ENCODE assay signal across 8 mouse cellular contexts in genomic region chr1:133660466-133661202, GRCm38 (mm10). TPM values are rescaled to one million over a fixed set of nuclear protein-coding genes. Genes with fewer than 3 reads are reported as not detected.
DNase-seq lines count a peak whose midpoint lies in the region; ATAC-seq and TF ChIP-seq lines count a peak whose summit lies in the region.

TSS of gene Zbed6 (minus strand) at chr1:133660885.

- peak; percentile 87 for DNase-seq in NIH3T3 (ENCODE audit: low read depth)
- DNase-seq in cerebellum, adult 2 months: peak; percentile 30 to 63
- peak; percentile 84 for DNase-seq in forebrain, postnatal 0 days
- DNase-seq in layer of hippocampus, adult 9-11 months: peak; percentile 68
- peak; percentile 82 for DNase-seq in lung, postnatal 14 days
- peak; percentile 71 for DNase-seq in retina, embryonic 14.5 days (ENCODE audit: low spot score)
- DNase-seq in urinary bladder, adult 2 months (ENCODE audit: low spot score): peak; percentile 60

- TF ChIP-seq POLR2A in cerebellum, adult 2 months (IDR thresholded peaks at IDR 0.05; ENCODE audit: borderline replicate concordance, insufficient read depth, low read length): no peak

- H3K9ac ChIP-seq in forebrain, postnatal 0 days: peak within 1 kb of the TSS; percentile 79

- H3K9me3 ChIP-seq in forebrain, postnatal 0 days (ENCODE audit: low read length): no peaks in the 10 kb centered on the region

- peak within 1 kb of the TSS; percentile 95 for H3K4me3 ChIP-seq in cerebellum, adult 2 months (replicated peaks; ENCODE audit: insufficient read depth, low read depth, low read length)
- peak within 1 kb of the TSS; percentile 91 for H3K4me3 ChIP-seq in forebrain, postnatal 0 days (ENCODE audit: low read depth, low read length)

- H3K4me1 ChIP-seq in cerebellum, adult 2 months (ENCODE audit: control insufficient read depth, insufficient read depth, low read length): peaks cover 7% of the 10 kb centered on the region; the same call in 1 of the 2 replicates
- H3K4me1 ChIP-seq in forebrain, postnatal 0 days (ENCODE audit: insufficient read depth): peaks cover 27% of the 10 kb centered on the region

- ATAC-seq in forebrain, postnatal 0 days: peak; percentile 85
- peak; percentile 31 to 43; a peak in 2 of 4 replicates for ATAC-seq in hematopoietic stem cell, adult 5-6 weeks (replicated peaks in 1 of 2; ENCODE audit: insufficient read depth in 1 of 2, low FRiP score in 2 of 2, low TSS enrichment in 1 of 2, low read depth in 1 of 2, poor library complexity in 2 of 2, severe bottlenecking in 2 of 2)

- H3K27me3 ChIP-seq in cerebellum, adult 2 months (ENCODE audit: control insufficient read depth, insufficient read depth, low read length): no peaks in the 10 kb centered on the region
- H3K27me3 ChIP-seq in forebrain, postnatal 0 days (ENCODE audit: insufficient read depth, low read length): no peaks in the 10 kb centered on the region

- peak within 1 kb of the TSS; percentile 67; the same call in 1 of the 2 replicates for H3K27ac ChIP-seq in cerebellum, adult 2 months (ENCODE audit: insufficient read depth, low read length)
- H3K27ac ChIP-seq in forebrain, postnatal 0 days (ENCODE audit: low read depth, low read length): peak within 1 kb of the TSS; percentile 96

- 1% methylated on average over 41 of the region's 41 CpGs for WGBS in cerebellum, adult 2 months
- WGBS in forebrain, postnatal 0 days: under 1% methylated on average over 39 of the region's 41 CpGs

- no peak for TF ChIP-seq CTCF in cerebellum, adult 2 months (IDR thresholded peaks at IDR 0.05; ENCODE audit: borderline replicate concordance, insufficient read depth, low read depth, low read length)
- TF ChIP-seq CTCF in forebrain, postnatal 0 days (IDR thresholded peaks at IDR 0.05; ENCODE audit: low read depth): no peak

- peak within 1 kb of the TSS; percentile 95 for H3K4me2 ChIP-seq in forebrain, postnatal 0 days (ENCODE audit: low read depth)

- peaks cover 11% of the 10 kb centered on the region; the same call in 1 of the 2 replicates for H3K36me3 ChIP-seq in forebrain, postnatal 0 days (ENCODE audit: insufficient read depth)

RNA-seq across cellular contexts. Expression of gene Zbed6, which starts in this region (rescaled TPM):
- 5.5 and 6.2 TPM in 2 replicates for polyA plus RNA-seq in cerebellum, adult 2 months (2012; rRNA removed)
- 5.7 and 6.4 TPM in 2 replicates for total RNA-seq in forebrain, postnatal 0 days (2014; rRNA removed)
- not detected in 2 replicates for polyA plus RNA-seq in forebrain, postnatal 0 days (2015; fragmentation: Nextera tagmentation; extraction: Ambion mirVana)
- 19.5 and 28.8 TPM in 2 replicates for total RNA-seq in hematopoietic stem cell, adult 5-6 weeks (2017)
- polyA plus RNA-seq in urinary bladder, adult 2 months (2012; rRNA removed): 0.59 and 4.8 TPM in 2 replicates

Comparison
In these comparisons a context has a peak if more than half of its experiments do, and no peak if none do; other contexts are left out.
1. Peak in every context shown above with its lines: DNase-seq, ATAC-seq, H3K4me3 ChIP-seq and H3K27ac ChIP-seq.